Mouse (Mus musculus) left cerebral cortex, postnatal 10 days (tissue): Measurements from ENCODE around the gene Rbm34. TPM values are rescaled to one million over a fixed set of nuclear protein-coding genes. Genes with fewer than 3 reads are reported as not detected.

Experiments
- DNase-seq, 2 experiments: peaks; one replicate each; pipeline ENCODE4 v3.0.0; 2021 to 2022; ENCODE audit warnings: low spot score in 2 of 2, mixed read lengths in 1 of 2; ENCODE audit errors: extremely low spot score in 1 of 2
- intact Hi-C: fragments of 180-260 bp; cut with DNase I; formaldehyde crosslinking; loops from one replicate; pipeline ENCODE4 v1.15.1; 2025
- total RNA-seq, 2 experiments: library from RNA; stranded (reverse); gene quantifications; 2 replicates each; pipeline ENCODE4 v1.2.3; 2021

Rbm34 gene
- total RNA-seq, 2 experiments from 2014 or later: 17.4 to 18.2 TPM

- DNase-seq: peak; percentile 34 to 67
- intact Hi-C loops: no loop called here
Measured at GRCm38 (mm10) chr8:126907374-126907773, 63.5 kb downstream of the Rbm34 start.

DNA sequence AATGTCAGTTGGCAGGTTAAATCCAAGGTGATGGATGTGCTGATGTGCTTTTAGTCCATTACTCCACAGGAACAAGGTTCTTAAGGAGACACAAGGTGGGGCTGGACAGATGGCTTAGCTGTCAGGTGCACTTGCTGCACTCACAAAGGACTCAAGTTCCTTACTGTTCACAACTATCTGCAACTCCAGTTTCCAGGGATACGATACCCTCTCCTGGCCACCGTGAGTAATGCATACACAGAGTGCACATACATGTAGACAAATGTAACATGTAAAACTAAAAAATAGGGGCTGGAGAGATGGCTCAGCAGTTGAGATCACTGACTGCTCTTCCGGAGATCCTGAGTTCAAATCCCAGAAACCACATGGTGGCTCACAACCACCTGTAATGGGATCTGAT lies 65.5 kb downstream of the Rbm34 start:
- DNase-seq: no peak
- intact Hi-C loops: no loop called here

DNA sequence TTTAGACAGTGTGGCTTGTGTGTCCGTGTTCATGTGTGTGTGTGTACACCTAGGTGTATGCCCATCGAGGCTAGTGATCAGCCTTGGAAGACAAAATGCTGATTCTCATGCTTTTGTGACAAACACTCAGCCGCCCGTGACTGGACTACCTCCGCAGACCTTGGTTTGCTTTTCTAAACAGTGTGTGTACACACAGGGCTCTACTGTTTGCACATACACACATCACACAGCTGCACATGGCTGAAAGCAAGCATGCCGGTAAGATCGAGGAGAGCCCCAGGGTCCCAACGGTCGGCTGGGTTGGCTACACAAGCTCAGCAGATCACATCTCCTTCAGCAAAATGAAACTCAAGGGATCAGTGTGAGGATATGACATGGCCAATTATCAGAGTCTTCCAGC lies 66.9 kb downstream of the Rbm34 start:
- intact Hi-C loops: no loop called here

GRCm38 (mm10) chr8:126903224-126903895 lies 67.5 kb downstream of the Rbm34 start:
- intact Hi-C loops: no loop called here

More for the DNA sequence above, 66.9 kb downstream of the Rbm34 start:
- no peak for DNase-seq

GRCm38 (mm10) chr8:126901612-126902011 lies 69.3 kb downstream of the Rbm34 start:
- DNase-seq: no peak

More at GRCm38 (mm10) chr8:126903224-126903895, 67.5 kb downstream of the Rbm34 start:
- no peak for DNase-seq

GRCm38 (mm10) chr8:126901049-126901448 lies 69.8 kb downstream of the Rbm34 start:
- no peak for DNase-seq
- intact Hi-C loops: no loop called here

More at GRCm38 (mm10) chr8:126901612-126902011, 69.3 kb downstream of the Rbm34 start:
- intact Hi-C loops: no loop called here

Other genes with a start within 250 kb of the Rbm34 start
- gene Tomm20, start 25.2 kb downstream of the Rbm34 start, total RNA-seq: 100 to 1,000 TPM; 156 to 169 TPM
- 10 to 100 TPM; 11.6 to 15.1 TPM for gene Pard3, start 92.8 kb upstream of the Rbm34 start, total RNA-seq